Mouse (Mus musculus): Measurements from ENCODE around the gene Wrb.

DNA sequence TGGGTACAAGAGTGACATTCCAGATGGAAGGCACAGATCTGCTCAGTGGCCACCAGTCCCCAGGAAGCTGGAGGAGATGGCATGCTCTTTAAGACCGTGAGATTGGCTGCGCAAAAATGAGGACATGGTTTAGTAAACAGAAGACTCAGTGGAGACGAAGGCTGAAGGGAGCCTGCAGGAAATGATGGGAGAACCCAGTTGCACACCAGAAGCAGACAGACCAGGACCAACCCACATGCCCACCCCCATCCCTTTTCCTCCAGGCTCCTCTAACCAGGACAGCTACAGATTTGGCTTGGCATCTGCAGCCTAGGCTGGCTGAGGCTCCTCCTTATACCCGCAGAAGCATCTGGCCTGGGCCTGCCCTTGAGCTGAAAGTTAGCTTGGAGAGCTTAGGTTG, 16.1 kb downstream of the Wrb start:
- TF ChIP-seq CTCF (IDR thresholded peaks at IDR 0.05; ENCODE audit: low read depth) (no peak), EP300 (IDR thresholded peaks at IDR 0.05; ENCODE audit: low read depth) (no peak)

Data from liver, embryonic 14.5 days (tissue).